Mouse (Mus musculus): ENCODE results near the gene Mtif2. TPM values are rescaled to one million over a fixed set of nuclear protein-coding genes. Genes with fewer than 3 reads are reported as not detected.
"Not testable (repeated sequence)": the region's sequence is repeated elsewhere in the genome, so short reads cannot be mapped to it uniquely, and the experiment has no call there.

The Mtif2 gene
- 10 to 100 TPM; 32.2 to 34.8 TPM for total RNA-seq (2021)

GRCm38 (mm10) chr11:29525988-29526794, at the start of gene Mtif2:
Gene Mtif2 (plus strand): TSS chr11:29526408.
- peak; percentile 79 for DNase-seq

GRCm38 (mm10) chr11:29493135-29493534, 33.1 kb upstream of the Mtif2 start:
- no peak for DNase-seq

GRCm38 (mm10) chr11:29496962-29497361, 29.2 kb upstream of the Mtif2 start:
- no peak for DNase-seq

- no peak for DNase-seq
Measured at GRCm38 (mm10) chr11:29503948-29504893, 22.0 kb upstream of the Mtif2 start.

- no peak for DNase-seq
Measured at GRCm38 (mm10) chr11:29504899-29505625, 21.1 kb upstream of the Mtif2 start.

- DNase-seq = no peak
Measured at GRCm38 (mm10) chr11:29509421-29509820, 16.8 kb upstream of the Mtif2 start.

- DNase-seq = no peak
Measured at GRCm38 (mm10) chr11:29512818-29513535, 13.2 kb upstream of the Mtif2 start.

- DNase-seq = no peak
Measured at GRCm38 (mm10) chr11:29514325-29514681, 11.9 kb upstream of the Mtif2 start.

- DNase-seq = peak; percentile 67 to 72
Measured at GRCm38 (mm10) chr11:29514682-29515412, 11.4 kb upstream of the Mtif2 start, which contains the start of gene Prorsd1. Gene Prorsd1 (minus strand): TSS chr11:29515033.

- DNase-seq = no peak
Measured at GRCm38 (mm10) chr11:29538201-29538600, 12.0 kb downstream of the Mtif2 start.

GRCm38 (mm10) chr11:29544225-29544945, 18.2 kb downstream of the Mtif2 start:
- no peak for DNase-seq

GRCm38 (mm10) chr11:29545150-29545752, 19.0 kb downstream of the Mtif2 start:
- DNase-seq = not testable (repeated sequence)

GRCm38 (mm10) chr11:29546297-29546696, 20.1 kb downstream of the Mtif2 start:
- not testable (repeated sequence) for DNase-seq

- no peak for DNase-seq
Measured at GRCm38 (mm10) chr11:29546762-29547161, 20.6 kb downstream of the Mtif2 start.

GRCm38 (mm10) chr11:29547249-29547751, 21.1 kb downstream of the Mtif2 start:
- no peak for DNase-seq

- DNase-seq = peak; percentile 92 to 93
Measured at GRCm38 (mm10) chr11:29547752-29548503, 21.7 kb downstream of the Mtif2 start, which contains the start of the genes Clhc1 and Rps27a. Gene Clhc1 (plus strand): TSS chr11:29547950. Gene Rps27a (minus strand): TSS chr11:29548109.

GRCm38 (mm10) chr11:29548504-29549424, 22.6 kb downstream of the Mtif2 start:
- DNase-seq = no peak

- no peak for DNase-seq
Measured at GRCm38 (mm10) chr11:29549425-29549778, 23.2 kb downstream of the Mtif2 start.
